Mouse (Mus musculus) limb, embryonic 15.5 days (tissue): ENCODE measurements at regions not wholly inside any gene's neighbourhood (a gene's known extent, or its start where the extent isn't known, plus 50 kb on each side); places are given as distances from the start of the nearest gene placed in this dataset.

Experiments used
- ATAC-seq: fragments of 200-750 bp; cut with Nextera tagmentation; 2 replicates; pipeline ENCODE4 v1.8.0; 2017; ENCODE audit warnings: low read depth, moderate TSS enrichment; ENCODE audit not compliant: insufficient number of reproducible peaks, low FRiP score, low TSS enrichment
- H3K27ac ChIP-seq: fragments of 300-500 bp; sonication (generic); 2 replicates; pipeline ENCODE4 v1.5.1; 2015; ENCODE audit warnings: moderate library complexity, mild to moderate bottlenecking, inconsistent platforms
- H3K27me3 ChIP-seq: fragments of 300-500 bp; sonication (generic); 2 replicates; pipeline ENCODE4 v1.6.1; 2015; ENCODE audit warnings: inconsistent platforms
- H3K36me3 ChIP-seq: fragments of 300-500 bp; sonication (generic); 2 replicates; pipeline ENCODE4 v1.6.1; 2015; ENCODE audit warnings: inconsistent platforms
- H3K4me1 ChIP-seq: fragments of 300-500 bp; sonication (generic); 2 replicates; pipeline ENCODE4 v1.6.1; 2015; ENCODE audit warnings: inconsistent platforms
- H3K4me2 ChIP-seq: fragments of 300-500 bp; sonication (generic); 2 replicates; pipeline ENCODE4 v1.6.1; 2015; ENCODE audit warnings: mild to moderate bottlenecking, inconsistent platforms
- H3K4me3 ChIP-seq: fragments of 300-500 bp; sonication (generic); 2 replicates; pipeline ENCODE4 v1.5.1; 2015; ENCODE audit warnings: mild to moderate bottlenecking, inconsistent platforms
- H3K9ac ChIP-seq: fragments of 300-500 bp; sonication (generic); 2 replicates; pipeline ENCODE4 v1.6.1; 2015; ENCODE audit warnings: inconsistent platforms
- H3K9me3 ChIP-seq: fragments of 300-500 bp; sonication (generic); 2 replicates; pipeline ENCODE4 v1.6.1; 2016; ENCODE audit warnings: inconsistent platforms
- WGBS: fragments of 180-500 bp; shearing (Covaris S2); methylation state at CpG from one replicate; pipeline ENCODE4 v1.1.7; 2015; 5-methylcytosine and 5-hydroxymethylcytosine counted together

DNA sequence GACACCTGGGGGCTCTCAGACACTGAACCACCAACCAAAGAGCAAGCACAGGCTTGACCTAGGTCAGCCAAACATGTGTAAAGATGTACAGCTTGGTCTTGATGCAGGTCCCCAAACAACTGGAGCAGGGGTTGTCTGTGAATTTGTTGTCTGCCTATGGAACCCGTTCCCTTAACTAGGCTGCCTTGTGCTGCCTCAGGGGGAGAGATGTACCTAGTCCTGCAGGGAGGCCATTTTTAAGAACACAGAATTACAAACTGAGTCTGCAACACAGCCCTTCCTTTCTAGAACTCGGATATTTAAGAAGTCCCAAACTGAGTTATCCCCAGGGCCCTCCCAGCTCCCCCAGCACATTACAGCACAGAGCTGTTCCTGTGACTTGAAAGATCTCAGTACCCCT, 57.5 kb upstream of the Lama4 start:
- 40% methylated on average over 2 of the region's 2 CpGs for WGBS
- Histone ChIP-seq H3K27me3 (no peaks in the 10 kb centered on the region), H3K4me2 (no peak overlapping the region), H3K27ac (peak overlapping the region; percentile 84), H3K4me3 (no peak overlapping the region), H3K9ac (no peak overlapping the region), H3K9me3 (no peaks in the 10 kb centered on the region), H3K36me3 (no peaks in the 10 kb centered on the region), H3K4me1 (peaks cover 23% of the 10 kb centered on the region)
- ATAC-seq: no peak

- H3K4me3 ChIP-seq: no peak overlapping the region
- H3K4me2 ChIP-seq: no peak overlapping the region
- 15% methylated on average over 9 of the region's 9 CpGs for WGBS
Observed at GRCm38 (mm10) chr10:38908277-38908676, 57.0 kb upstream of the Lama4 start.

GRCm38 (mm10) chr10:38909152-38909732, 56.1 kb upstream of the Lama4 start:
- peak; percentile 45; the same call in 1 of the 2 replicates for ATAC-seq
- no peak overlapping the region for H3K4me3 ChIP-seq
- peak overlapping the region; percentile 62; the same call in 1 of the 2 replicates for H3K27ac ChIP-seq
- 38% methylated on average over 1 of the region's 1 CpGs for WGBS
- no peaks in the 10 kb centered on the region for H3K27me3 ChIP-seq
- no peaks in the 10 kb centered on the region for H3K36me3 ChIP-seq
- H3K9ac ChIP-seq: no peak overlapping the region
- peaks cover 23% of the 10 kb centered on the region for H3K4me1 ChIP-seq
- no peaks in the 10 kb centered on the region for H3K9me3 ChIP-seq
- no peak overlapping the region for H3K4me2 ChIP-seq

More at GRCm38 (mm10) chr10:38908277-38908676, 57.0 kb upstream of the Lama4 start:
- H3K4me1 ChIP-seq: peaks cover 23% of the 10 kb centered on the region
- H3K27ac ChIP-seq: peak overlapping the region; percentile 84
- ATAC-seq: peak; percentile 92
- H3K9ac ChIP-seq: no peak overlapping the region
- no peaks in the 10 kb centered on the region for H3K36me3 ChIP-seq
- H3K27me3 ChIP-seq: no peaks in the 10 kb centered on the region
- no peaks in the 10 kb centered on the region for H3K9me3 ChIP-seq

- Histone ChIP-seq H3K4me3 (no peak overlapping the region), H3K36me3 (no peaks in the 10 kb centered on the region), H3K9me3 (no peaks in the 10 kb centered on the region), H3K27ac (peak overlapping the region; percentile 62), H3K27me3 (no peaks in the 10 kb centered on the region), H3K4me1 (peaks cover 23% of the 10 kb centered on the region), H3K9ac (no peak overlapping the region), H3K4me2 (no peak overlapping the region)
- ATAC-seq: no peak
- 22% methylated on average over 2 of the region's 2 CpGs for WGBS
Observed at GRCm38 (mm10) chr10:38909843-38910242, 55.5 kb upstream of the Lama4 start.

- Histone ChIP-seq H3K9me3 (no peaks in the 10 kb centered on the region), H3K4me1 (peaks cover 19% of the 10 kb centered on the region), H3K36me3 (no peaks in the 10 kb centered on the region), H3K9ac (no peak overlapping the region), H3K27ac (no peak overlapping the region), H3K4me2 (no peak overlapping the region), H3K27me3 (no peaks in the 10 kb centered on the region), H3K4me3 (no peak overlapping the region)
- ATAC-seq: no peak
- 69% methylated on average over 2 of the region's 2 CpGs for WGBS
Observed at GRCm38 (mm10) chr10:38913013-38913412, 52.3 kb upstream of the Lama4 start.
